Mouse (Mus musculus) kidney, adult 2 months (tissue): ENCODE measurements around the gene Aplf. TPM values are rescaled to one million over a fixed set of nuclear protein-coding genes. Genes with fewer than 3 reads are reported as not detected.

Experiments used
- DNase-seq: peaks from one replicate; pipeline ENCODE4 v3.0.0; 2021
- H3K27ac ChIP-seq: fragments of 200-500 bp; 2 replicates; pipeline ENCODE4 v1.5.1; 2012; ENCODE audit warnings: low read depth, low read length, control low read depth, inconsistent platforms; ENCODE audit not compliant: insufficient read depth
- H3K27me3 ChIP-seq: fragments of 200-500 bp; replicated peaks from 2 replicates; pipeline ENCODE4 v1.6.1; 2012; ENCODE audit warnings: mild to moderate bottlenecking, moderate library complexity, low read length, inconsistent platforms; ENCODE audit not compliant: control insufficient read depth, insufficient read depth
- H3K36me3 ChIP-seq: fragments of 200-500 bp; 2 replicates; pipeline ENCODE4 v1.6.1; 2012; ENCODE audit warnings: mild to moderate bottlenecking, moderate library complexity, low read length, inconsistent platforms; ENCODE audit not compliant: control insufficient read depth, insufficient read depth
- H3K4me1 ChIP-seq: fragments of 200-500 bp; 2 replicates; pipeline ENCODE4 v1.6.1; 2011; ENCODE audit warnings: low read length; ENCODE audit not compliant: control insufficient read depth, insufficient read depth
- H3K4me3 ChIP-seq: fragments of 200-500 bp; 2 replicates; pipeline ENCODE4 v1.5.1; 2011; ENCODE audit warnings: mild to moderate bottlenecking, low read depth, low read length, control low read depth; ENCODE audit not compliant: insufficient read depth
- CTCF ChIP-seq: fragments of 200-500 bp; conservative IDR thresholded peaks from 2 replicates; pipeline ENCODE4 v1.5.1; 2011; ENCODE audit warnings: low read depth, mild to moderate bottlenecking, control low read depth, low read length, moderate library complexity, mixed read lengths; ENCODE audit not compliant: insufficient read depth, insufficient read length
- POLR2A ChIP-seq: fragments of 200-500 bp; IDR thresholded peaks from one replicate; pipeline ENCODE4 v1.6.1; 2011; ENCODE audit warnings: low read depth, low read length, control low read depth
- WGBS: fragments of 180-500 bp; shearing (Covaris S2); methylation state at CpG from one replicate; pipeline ENCODE4 v1.1.7; 2018; 5-methylcytosine and 5-hydroxymethylcytosine counted together
- polyA plus RNA-seq: library from polyadenylated mRNA; depleted of rRNA; stranded (reverse); fragments of >200 nt; gene quantifications from 2 replicates; pipeline ENCODE4 v1.2.3, GENCODE M21; 2012

Gene Aplf
- polyA plus RNA-seq, 1 experiment: 2.6 TPM

DNA sequence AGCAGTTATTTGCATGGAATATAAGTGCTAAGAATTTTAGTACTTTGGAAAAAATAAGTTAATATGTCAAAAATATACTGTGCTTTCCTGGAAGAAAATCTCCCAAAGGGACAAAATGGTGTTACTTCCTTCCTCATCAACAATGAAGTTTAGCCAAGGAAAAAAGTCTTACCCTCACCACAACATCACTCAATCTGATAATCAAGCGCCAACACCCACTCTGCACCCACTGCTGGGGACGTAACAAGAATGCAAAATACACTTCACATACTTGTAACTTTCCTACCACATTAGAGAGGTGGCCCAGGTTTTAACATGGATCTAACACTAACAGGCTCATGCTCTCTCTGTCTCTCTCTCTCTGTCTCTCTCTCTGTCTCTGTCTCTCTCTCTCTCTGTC, 10.3 kb downstream of the Aplf start:
- no peak for DNase-seq
- WGBS: 88% methylated on average over 2 of the region's 2 CpGs
- Histone ChIP-seq H3K27me3 (no peaks in the 10 kb centered on the region), H3K36me3 (no peaks in the 10 kb centered on the region), H3K27ac (no peak overlapping the region), H3K4me1 (no peaks in the 10 kb centered on the region), H3K4me3 (no peak overlapping the region)
- TF ChIP-seq CTCF (no peak), POLR2A (no peak)

DNA sequence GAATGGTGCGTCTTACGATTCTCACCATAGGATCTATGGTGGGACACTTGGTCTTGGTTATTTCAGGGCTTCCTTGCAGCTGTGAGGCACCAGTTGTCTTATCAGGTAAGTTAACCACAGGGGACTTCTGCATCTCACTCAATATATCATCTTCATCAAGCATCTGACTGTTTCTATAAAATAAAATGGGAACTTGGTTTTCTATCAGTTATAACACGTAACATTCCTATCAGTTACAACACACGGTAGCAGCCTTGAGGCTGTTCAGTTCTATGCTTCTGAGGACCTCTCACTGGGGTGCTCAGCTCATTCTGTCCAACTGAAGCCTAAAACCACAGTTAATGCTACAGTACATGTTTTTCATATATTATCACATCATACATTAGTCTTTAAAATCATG, 13.2 kb downstream of the Aplf start:
- DNase-seq: no peak
- no peaks in the 10 kb centered on the region for H3K27me3 ChIP-seq
- H3K36me3 ChIP-seq: no peaks in the 10 kb centered on the region
- 95% methylated on average over 4 of the region's 4 CpGs for WGBS
- TF ChIP-seq POLR2A: no peak
- no peak for TF ChIP-seq CTCF
- H3K27ac ChIP-seq: no peak overlapping the region
- no peaks in the 10 kb centered on the region for H3K4me1 ChIP-seq
- no peak overlapping the region for H3K4me3 ChIP-seq

DNA sequence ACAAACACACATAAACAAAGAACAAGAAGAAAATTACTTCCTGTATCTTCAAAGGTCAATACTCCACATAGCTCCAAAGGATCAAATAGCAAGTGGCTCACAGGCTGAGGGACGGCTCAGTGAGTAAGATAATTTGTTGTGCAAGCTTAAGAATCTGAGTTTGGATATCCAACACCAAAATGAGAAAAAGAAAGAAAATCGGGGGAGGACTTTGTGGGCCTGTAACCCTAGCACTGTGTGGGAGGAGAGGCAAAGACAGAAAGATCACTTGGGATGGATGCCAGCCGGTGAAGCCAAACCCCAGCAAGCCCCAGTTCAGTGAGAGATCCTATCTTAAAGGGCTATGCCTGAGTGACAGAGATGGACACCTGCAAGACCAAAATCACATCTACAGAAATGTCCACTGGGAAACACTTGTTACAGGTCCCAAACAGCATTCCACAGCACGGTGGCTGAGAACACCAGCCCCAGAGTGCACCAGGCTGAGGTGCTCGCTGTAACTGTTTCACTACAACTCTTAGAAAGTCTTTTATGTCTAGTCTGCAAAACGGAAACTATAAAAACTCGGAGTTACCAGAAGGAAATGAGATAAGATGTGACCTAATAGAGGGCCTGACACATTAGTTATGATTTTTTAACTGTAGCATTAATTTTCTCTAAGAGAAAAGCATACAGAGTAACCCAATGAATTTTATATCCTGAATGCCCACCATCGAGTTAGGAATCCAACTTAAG, 17.9 kb downstream of the Aplf start:
- H3K27ac ChIP-seq: no peak overlapping the region
- TF ChIP-seq POLR2A (no peak), CTCF (no peak)
- no peak overlapping the region for H3K4me3 ChIP-seq

DNA sequence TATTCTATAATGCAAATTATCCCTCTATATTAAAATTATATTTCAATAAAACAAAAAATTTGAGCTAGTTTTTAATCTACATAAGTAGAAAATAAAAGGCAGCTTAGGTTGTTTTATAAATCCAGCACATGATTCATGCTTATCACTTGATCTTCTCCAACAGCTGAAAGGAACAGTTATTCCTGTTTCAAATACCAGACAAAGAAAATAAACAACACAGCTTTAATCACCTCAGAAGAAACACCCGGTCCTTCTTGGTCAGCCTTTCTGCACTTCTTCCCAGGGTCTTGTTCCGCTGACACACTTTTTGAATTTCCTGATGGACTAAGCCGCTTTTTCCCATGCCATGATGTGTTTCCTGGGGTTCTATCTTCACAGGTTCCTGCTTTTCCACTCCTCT, 18.5 kb downstream of the Aplf start:
- H3K27me3 ChIP-seq: no peaks in the 10 kb centered on the region
- no peaks in the 10 kb centered on the region for H3K36me3 ChIP-seq
- TF ChIP-seq CTCF (no peak), POLR2A (no peak)
- no peak for DNase-seq
- H3K4me3 ChIP-seq: no peak overlapping the region
- no peak overlapping the region for H3K27ac ChIP-seq
- H3K4me1 ChIP-seq: no peaks in the 10 kb centered on the region
- 59% methylated on average over 3 of the region's 3 CpGs for WGBS

More for the DNA sequence above, 17.9 kb downstream of the Aplf start:
- DNase-seq: no peak
- H3K4me1 ChIP-seq: no peaks in the 10 kb centered on the region
- no peaks in the 10 kb centered on the region for H3K27me3 ChIP-seq
- H3K36me3 ChIP-seq: no peaks in the 10 kb centered on the region
- WGBS: 39% methylated on average over 8 of the region's 8 CpGs

DNA sequence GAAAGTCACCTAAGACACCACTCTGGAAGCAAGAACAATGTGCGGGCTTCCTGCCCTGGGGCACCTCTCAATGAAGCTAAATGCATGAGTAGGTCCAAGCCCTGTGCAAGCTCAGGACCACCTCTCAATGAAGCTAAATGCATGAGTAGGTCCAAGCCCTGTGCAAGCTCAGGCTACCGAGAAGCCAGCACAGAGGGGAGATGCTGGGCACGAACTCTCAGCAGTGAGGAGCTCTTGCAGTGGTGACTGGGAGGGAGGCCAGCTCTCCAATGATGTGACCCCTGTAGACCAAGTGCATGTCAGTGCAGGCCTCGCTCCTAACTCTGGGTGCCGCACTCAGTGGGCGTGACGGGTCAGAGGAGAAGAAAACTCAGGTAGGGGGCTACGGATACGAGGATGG, 19.3 kb downstream of the Aplf start:
- no peak for DNase-seq
- H3K27me3 ChIP-seq: no peaks in the 10 kb centered on the region
- no peak overlapping the region for H3K27ac ChIP-seq
- H3K4me1 ChIP-seq: no peaks in the 10 kb centered on the region
- H3K4me3 ChIP-seq: no peak overlapping the region
- 90% methylated on average over 9 of the region's 9 CpGs for WGBS
- no peaks in the 10 kb centered on the region for H3K36me3 ChIP-seq
- TF ChIP-seq POLR2A: no peak
- TF ChIP-seq CTCF: no peak

DNA sequence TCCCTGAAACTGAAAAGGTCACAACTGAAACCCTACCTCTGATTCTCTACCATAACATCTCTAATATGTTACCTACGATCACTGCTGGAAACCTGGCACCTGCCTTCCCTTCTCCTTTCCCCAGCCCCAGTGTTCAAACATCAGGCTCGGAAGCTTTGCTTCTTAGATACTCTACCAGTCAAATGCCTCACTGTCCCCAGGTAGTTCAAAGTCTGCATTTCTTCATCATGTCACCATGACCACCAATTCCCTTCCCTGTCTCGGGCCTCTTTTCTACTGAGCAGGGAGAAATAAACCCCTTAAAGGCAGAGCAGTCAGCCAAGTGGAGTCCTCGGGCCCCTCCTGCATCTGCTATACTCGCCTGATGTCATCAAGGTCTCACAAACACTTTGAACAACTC, 20.2 kb downstream of the Aplf start:
- Histone ChIP-seq H3K27ac (no peak overlapping the region), H3K4me1 (no peaks in the 10 kb centered on the region), H3K27me3 (no peaks in the 10 kb centered on the region), H3K36me3 (no peaks in the 10 kb centered on the region), H3K4me3 (no peak overlapping the region)
- no peak for TF ChIP-seq POLR2A
- TF ChIP-seq CTCF: no peak
- DNase-seq: no peak
- WGBS: 90% methylated on average over 5 of the region's 5 CpGs

DNA sequence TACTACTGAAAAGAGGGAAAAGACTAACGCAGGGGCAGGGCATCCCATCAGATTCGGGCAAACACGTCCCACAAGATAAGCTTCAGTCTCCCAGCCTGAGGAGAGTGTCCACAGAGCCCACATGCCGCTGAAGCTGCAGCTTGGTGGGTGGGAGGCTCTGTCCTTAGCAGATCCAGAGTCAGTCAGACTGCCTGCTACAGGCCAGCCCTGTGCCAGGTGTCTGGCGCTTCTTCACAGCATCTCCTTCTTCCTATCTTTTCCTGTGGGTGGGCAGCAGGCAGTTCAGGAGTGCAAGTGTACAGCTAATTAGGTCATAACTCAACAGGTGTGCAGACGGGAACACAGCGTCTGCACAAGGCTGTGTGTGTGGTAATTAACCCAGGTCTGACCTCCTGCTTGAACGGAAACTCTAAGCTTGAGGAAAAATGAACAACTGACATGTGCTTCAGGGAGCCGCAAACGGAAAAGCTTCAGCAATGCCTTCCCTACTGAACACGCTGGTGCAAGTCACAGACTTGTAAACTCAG, 33.8 kb downstream of the Aplf start:
- Histone ChIP-seq H3K4me3 (no peak overlapping the region), H3K27ac (no peak overlapping the region), H3K4me1 (no peaks in the 10 kb centered on the region), H3K36me3 (no peaks in the 10 kb centered on the region), H3K27me3 (no peaks in the 10 kb centered on the region)
- 48% methylated on average over 11 of the region's 11 CpGs for WGBS
- no peak for TF ChIP-seq POLR2A
- TF ChIP-seq CTCF: no peak
- no peak for DNase-seq
